Mouse (Mus musculus) heart, adult 2 months (tissue): ENCODE data around the gene Tle3. TPM values are rescaled to one million over a fixed set of nuclear protein-coding genes. Genes with fewer than 3 reads are reported as not detected.

Experiments
- DNase-seq, 2 experiments: peaks; one replicate each; pipeline ENCODE4 v3.0.0; 2021
- H3K27ac ChIP-seq: fragments of 200-600 bp; 2 replicates; pipeline ENCODE4 v1.8.1; 2022
- H3K27me3 ChIP-seq: fragments of 200-500 bp; 2 replicates; pipeline ENCODE4 v1.6.1; 2012; ENCODE audit warnings: mild to moderate bottlenecking, low read length, inconsistent platforms, mixed read lengths; ENCODE audit not compliant: control insufficient read depth, insufficient read depth
- H3K36me3 ChIP-seq: fragments of 200-500 bp; 2 replicates; pipeline ENCODE4 v1.6.1; 2012; ENCODE audit warnings: low read length, inconsistent platforms; ENCODE audit not compliant: control insufficient read depth, insufficient read depth
- H3K4me1 ChIP-seq: fragments of 200-500 bp; 2 replicates; pipeline ENCODE4 v1.6.1; 2011; ENCODE audit warnings: low read length; ENCODE audit not compliant: control insufficient read depth, insufficient read depth
- H3K4me3 ChIP-seq: fragments of 200-600 bp; 2 replicates; pipeline ENCODE4 v1.8.1; 2022
- H3K79me2 ChIP-seq: fragments of 200-500 bp; replicated peaks from 2 replicates; pipeline ENCODE4 v1.6.1; 2012; ENCODE audit warnings: mild to moderate bottlenecking, inconsistent platforms, low read length, moderate library complexity, mixed read lengths; ENCODE audit not compliant: control insufficient read depth, insufficient read depth
- H3K9ac ChIP-seq: fragments of 200-500 bp; 2 replicates; pipeline ENCODE4 v1.6.1; 2012; ENCODE audit warnings: low read depth, mild to moderate bottlenecking, control low read depth, inconsistent platforms, low read length, mixed read lengths
- CTCF ChIP-seq: fragments of 200-600 bp; IDR thresholded peaks from 2 replicates; pipeline ENCODE4 v1.8.1; 2022; ENCODE audit warnings: antibody characterized with exemption, mild to moderate bottlenecking, moderate library complexity
- EP300 ChIP-seq: fragments of 200-500 bp; IDR thresholded peaks from 2 replicates; pipeline ENCODE4 v1.6.1; 2011; ENCODE audit warnings: low read depth, low read length, control low read depth; ENCODE audit not compliant: insufficient read depth
- POLR2A ChIP-seq: fragments of 200-500 bp; IDR thresholded peaks from 2 replicates; pipeline ENCODE4 v1.6.1; 2011; ENCODE audit warnings: mild to moderate bottlenecking, low read depth, low read length, control low read depth; ENCODE audit not compliant: insufficient read depth
- WGBS: fragments of 180-500 bp; shearing (Covaris S2); methylation state at CpG from one replicate; pipeline ENCODE4 v1.1.7; 2018; 5-methylcytosine and 5-hydroxymethylcytosine counted together
- intact Hi-C: fragments of 180-260 bp; cut with DNase I; formaldehyde crosslinking; loops from one replicate; pipeline ENCODE4 v1.15.1; 2025
- long read RNA-seq: library from polyadenylated mRNA; stranded (forward); transcript quantifications from one replicate; pipeline ENCODE4 v2.0.0, GENCODE M21; 2021
- polyA plus RNA-seq: library from polyadenylated mRNA; depleted of rRNA; stranded (reverse); fragments of >200 nt; gene quantifications from 2 replicates; pipeline ENCODE4 v1.2.3, GENCODE M21; 2012; rRNA removed
- total RNA-seq, 2 experiments: library from RNA; stranded (reverse); gene quantifications; 2 replicates each; pipeline ENCODE4 v1.2.3; 2021

Gene Tle3
- total RNA-seq (10 to 100 TPM; 16.5 to 16.8 TPM), polyA plus RNA-seq (15.7 and 16.6 TPM in 2 replicates)
- long read RNA-seq, partial matches to known transcripts: 1 of 1 reads
- long read RNA-seq, other reads (novel, unspliced or antisense): 0 of 1 reads

DNA sequence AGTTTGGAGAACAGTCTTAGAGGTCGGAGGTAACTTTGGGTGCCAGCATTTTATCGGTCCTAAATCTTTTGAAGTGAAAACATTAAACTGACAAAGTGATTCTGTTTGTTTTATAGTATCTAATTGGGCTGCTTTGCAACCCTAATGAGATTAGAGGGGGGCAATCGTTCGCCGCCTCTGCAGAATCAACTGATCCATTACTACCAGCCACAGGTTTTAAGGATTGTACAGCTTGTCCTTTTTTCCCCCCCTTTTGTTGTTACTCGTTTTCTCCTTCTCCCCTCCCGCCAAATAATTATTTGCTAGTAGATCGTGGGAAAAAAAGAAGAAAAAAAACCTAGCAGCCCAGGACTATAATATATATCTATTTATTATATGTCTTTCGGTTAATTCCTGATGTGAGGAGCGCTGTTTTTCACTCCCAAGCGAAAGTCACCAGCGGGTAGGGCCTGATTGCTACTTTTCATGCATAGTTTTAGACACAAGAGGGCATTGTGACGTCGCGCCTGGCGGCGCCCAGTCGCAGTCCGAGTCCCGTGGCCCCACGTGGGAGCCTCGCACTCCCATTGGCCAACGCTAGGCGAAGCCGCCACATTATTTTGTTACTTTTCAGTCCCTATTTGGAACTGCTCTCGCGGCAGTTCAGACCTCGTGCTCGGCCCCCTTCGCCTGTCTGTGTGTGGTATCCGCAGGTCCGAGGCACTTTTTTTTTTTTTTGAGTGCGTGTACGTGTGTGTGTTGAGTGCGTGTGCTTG, at the start of gene Tle3:
Gene Tle3 (plus strand): TSS at position 612 of the 755 bp plus-strand sequence.
- H3K4me1 ChIP-seq: peaks cover 4% of the 10 kb centered on the region; the same call in 1 of the 2 replicates
- peak within 1 kb of the TSS; percentile 67 for H3K4me3 ChIP-seq
- WGBS: 2% methylated on average over 35 of the region's 35 CpGs
- TF ChIP-seq CTCF (peak; percentile 75), POLR2A (peak; percentile 95), EP300 (peak; percentile 68)
- intact Hi-C loops: loop anchor here (2.0 to 5.0 kb wide), 3 partner anchors 155 to 327 kb away; no protein-coding TSS in a partner anchor
- peaks cover 2% of the 10 kb centered on the region; the same call in 1 of the 2 replicates for H3K27me3 ChIP-seq
- H3K9ac ChIP-seq: peak within 1 kb of the TSS; percentile 85
- H3K36me3 ChIP-seq: no peaks in the 10 kb centered on the region; the same call in 1 of the 2 replicates
- peak within 1 kb of the TSS; percentile 89 for H3K27ac ChIP-seq
- no peaks in the 10 kb centered on the region for H3K79me2 ChIP-seq
- DNase-seq: peak; percentile 95 to 98

GRCm38 (mm10) chr9:61323221-61323620, 48.9 kb upstream of the Tle3 start:
- H3K4me3 ChIP-seq: no peak overlapping the region
- 78% methylated on average over 5 of the region's 5 CpGs for WGBS
- no peaks in the 10 kb centered on the region for H3K79me2 ChIP-seq
- H3K9ac ChIP-seq: no peak overlapping the region
- TF ChIP-seq CTCF (no peak), EP300 (no peak), POLR2A (no peak)
- DNase-seq: no peak
- H3K4me1 ChIP-seq: peaks cover 6% of the 10 kb centered on the region
- intact Hi-C loops: no loop called here
- no peaks in the 10 kb centered on the region for H3K36me3 ChIP-seq
- no peak overlapping the region for H3K27ac ChIP-seq
- no peaks in the 10 kb centered on the region; the same call in 1 of the 2 replicates for H3K27me3 ChIP-seq

- intact Hi-C loops: no loop called here
- H3K79me2 ChIP-seq: no peaks in the 10 kb centered on the region
- WGBS: 67% methylated on average over 3 of the region's 3 CpGs
- DNase-seq: no peak
- no peak overlapping the region for H3K27ac ChIP-seq
- TF ChIP-seq POLR2A: no peak
- TF ChIP-seq EP300: no peak
- TF ChIP-seq CTCF: no peak
- H3K36me3 ChIP-seq: no peaks in the 10 kb centered on the region
- no peak overlapping the region for H3K9ac ChIP-seq
- H3K4me1 ChIP-seq: peaks cover 6% of the 10 kb centered on the region
- H3K4me3 ChIP-seq: no peak overlapping the region
- no peaks in the 10 kb centered on the region; the same call in 1 of the 2 replicates for H3K27me3 ChIP-seq
Observed at GRCm38 (mm10) chr9:61323879-61324278, 48.3 kb upstream of the Tle3 start.

- Histone ChIP-seq H3K4me3 (no peak overlapping the region), H3K27me3 (no peaks in the 10 kb centered on the region; the same call in 1 of the 2 replicates), H3K27ac (no peak overlapping the region), H3K4me1 (peaks cover 6% of the 10 kb centered on the region), H3K36me3 (no peaks in the 10 kb centered on the region), H3K79me2 (no peaks in the 10 kb centered on the region), H3K9ac (no peak overlapping the region)
- TF ChIP-seq CTCF (no peak), POLR2A (no peak), EP300 (no peak)
- no peak for DNase-seq
- intact Hi-C loops: no loop called here
- WGBS: 57% methylated on average over 12 of the region's 12 CpGs
Observed at GRCm38 (mm10) chr9:61324354-61324753, 47.8 kb upstream of the Tle3 start.

DNA sequence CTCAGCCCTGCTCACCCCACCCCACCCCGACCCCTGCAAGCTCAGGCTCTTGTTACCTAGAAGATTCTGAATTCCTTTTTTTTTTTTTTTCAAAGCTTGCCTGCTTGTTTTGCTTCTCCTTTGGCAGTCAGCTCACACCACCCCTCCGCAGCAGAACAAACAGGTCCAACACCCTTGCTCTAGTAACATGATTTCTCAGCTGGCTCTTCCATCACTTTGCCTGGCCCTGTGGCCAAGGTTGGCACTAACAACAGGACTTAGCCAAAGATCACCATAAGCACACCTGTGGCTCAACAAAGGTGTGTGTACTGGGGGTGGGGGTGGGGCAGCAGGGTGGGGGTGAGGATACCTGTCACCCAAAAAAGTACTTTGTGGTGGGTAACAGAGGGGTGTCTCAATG, 47.2 kb upstream of the Tle3 start:
- peaks cover 6% of the 10 kb centered on the region for H3K4me1 ChIP-seq
- H3K27me3 ChIP-seq: no peaks in the 10 kb centered on the region; the same call in 1 of the 2 replicates
- DNase-seq: no peak
- no peak for TF ChIP-seq EP300
- TF ChIP-seq POLR2A: no peak
- no peak for TF ChIP-seq CTCF
- no peak overlapping the region for H3K4me3 ChIP-seq
- no peaks in the 10 kb centered on the region for H3K79me2 ChIP-seq
- intact Hi-C loops: no loop called here
- no peak overlapping the region for H3K27ac ChIP-seq
- H3K9ac ChIP-seq: no peak overlapping the region
- 39% methylated on average over 2 of the region's 2 CpGs for WGBS
- no peaks in the 10 kb centered on the region for H3K36me3 ChIP-seq

DNA sequence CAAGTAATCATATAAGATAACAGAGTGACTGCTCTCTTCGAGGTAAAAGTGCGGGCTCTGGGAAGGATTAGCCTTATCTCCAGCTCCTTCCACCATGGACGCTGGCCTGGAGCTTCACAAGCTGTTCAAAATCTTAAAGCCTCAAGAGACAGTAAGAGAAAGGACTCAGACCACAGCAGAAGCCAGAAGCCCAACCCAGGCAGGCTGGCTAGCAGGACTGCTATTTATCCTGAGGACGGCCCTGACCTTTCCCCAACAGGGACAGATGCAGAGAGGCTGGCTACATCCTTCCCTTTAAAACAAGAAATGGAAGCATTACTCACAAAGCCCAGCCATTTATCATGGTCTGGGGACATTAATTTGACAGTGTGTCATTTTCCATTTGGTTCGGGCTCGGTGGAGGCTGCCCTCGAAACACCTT, 46.2 kb upstream of the Tle3 start:
- intact Hi-C loops: no loop called here
- H3K4me1 ChIP-seq: peaks cover 6% of the 10 kb centered on the region
- no peak overlapping the region for H3K4me3 ChIP-seq
- no peak for DNase-seq
- 15% methylated on average over 7 of the region's 7 CpGs for WGBS
- TF ChIP-seq CTCF (no peak), EP300 (no peak), POLR2A (no peak)
- H3K9ac ChIP-seq: no peak overlapping the region
- no peaks in the 10 kb centered on the region for H3K79me2 ChIP-seq
- H3K27me3 ChIP-seq: no peaks in the 10 kb centered on the region; the same call in 1 of the 2 replicates
- no peaks in the 10 kb centered on the region for H3K36me3 ChIP-seq
- no peak overlapping the region for H3K27ac ChIP-seq
